Mouse (Mus musculus) NIH3T3 (cell line): ENCODE data around the gene Ercc6.

Source experiments
- DNase-seq: peaks from one replicate; pipeline ENCODE4 v3.0.0-alpha.2; 2012; ENCODE audit warnings: low read depth

Ercc6 gene

GRCm38 (mm10) chr14:32578420-32578819, 65.1 kb downstream of the Ercc6 start:
- no peak for DNase-seq

- no peak for DNase-seq
Observed at GRCm38 (mm10) chr14:32583696-32584095, 70.4 kb downstream of the Ercc6 start.

GRCm38 (mm10) chr14:32587013-32587784, 73.9 kb downstream of the Ercc6 start:
- peak; percentile 88 for DNase-seq

- no peak for DNase-seq
Observed at GRCm38 (mm10) chr14:32590377-32590776, 77.1 kb downstream of the Ercc6 start.

- DNase-seq, result peak; percentile 58
Observed at GRCm38 (mm10) chr14:32597232-32598231, 84.2 kb downstream of the Ercc6 start.

- DNase-seq, result no peak
Observed at GRCm38 (mm10) chr14:32598437-32599219, 85.3 kb downstream of the Ercc6 start.

GRCm38 (mm10) chr14:32599290-32600041, 86.1 kb downstream of the Ercc6 start, which contains the start of gene Prrxl1:
Prrxl1 (plus strand) TSS chr14:32599407.
- DNase-seq, result no peak

- no peak for DNase-seq
Observed at GRCm38 (mm10) chr14:32600110-32600509, 86.8 kb downstream of the Ercc6 start.

GRCm38 (mm10) chr14:32605508-32605907, 92.2 kb downstream of the Ercc6 start:
- peak; percentile 11 for DNase-seq

- DNase-seq, result no peak
Observed at GRCm38 (mm10) chr14:32606316-32606715, 93.0 kb downstream of the Ercc6 start.

- DNase-seq, result no peak
Observed at GRCm38 (mm10) chr14:32609392-32609791, 96.1 kb downstream of the Ercc6 start.

GRCm38 (mm10) chr14:32617253-32617652, 103.9 kb downstream of the Ercc6 start:
- no peak for DNase-seq

- DNase-seq, result no peak
Observed at GRCm38 (mm10) chr14:32624245-32624644, 110.9 kb downstream of the Ercc6 start.

GRCm38 (mm10) chr14:32624811-32625210, 111.5 kb downstream of the Ercc6 start:
- DNase-seq, result no peak

- no peak for DNase-seq
Observed at GRCm38 (mm10) chr14:32627271-32627670, 114.0 kb downstream of the Ercc6 start.

GRCm38 (mm10) chr14:32628584-32628983, 115.3 kb downstream of the Ercc6 start:
- no peak for DNase-seq
